Mouse (Mus musculus): ENCODE measurements around the gene Faap20.

- TF ChIP-seq POLR2A (IDR thresholded peaks at IDR 0.05; ENCODE audit: insufficient read depth, low read depth, low read length) (no peak), CTCF (IDR thresholded peaks at IDR 0.05; ENCODE audit: insufficient read depth, low read depth, low read length) (peak; percentile 89)
Observed at GRCm38 (mm10) chr4:155249257-155249647, 350 bp upstream of the Faap20 start.

Data from olfactory bulb, adult 2 months (tissue).